Mouse (Mus musculus): ENCODE measurements around the gene Gm37240.

DNA sequence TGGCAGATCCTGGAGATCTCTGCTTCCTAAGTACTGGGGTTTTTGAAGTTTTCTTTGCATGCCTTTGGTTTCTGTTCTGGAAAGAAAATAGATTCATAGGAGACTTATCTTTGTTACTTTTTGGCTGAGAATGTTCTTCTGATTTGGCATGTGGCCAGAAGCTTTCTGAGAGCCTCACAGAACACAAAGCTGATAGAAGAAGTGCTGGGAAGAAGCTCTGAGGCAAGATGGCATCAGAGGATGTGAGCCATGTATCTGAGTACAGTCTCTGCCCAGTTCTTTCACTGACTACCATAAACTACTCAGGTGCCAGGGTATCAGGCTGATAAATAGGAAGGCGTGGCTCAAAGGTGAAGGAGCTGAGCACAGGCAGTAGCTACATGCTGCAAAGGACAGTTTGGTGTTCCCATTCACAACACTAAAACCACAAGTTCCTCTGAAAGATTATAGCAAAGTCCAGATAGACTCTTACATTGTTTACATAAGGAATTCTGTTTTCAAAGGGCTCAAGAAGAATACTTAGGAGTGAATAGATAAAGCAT is 1019.8 kb downstream of the Gm37240 start:
- TF ChIP-seq POLR2A (IDR thresholded peaks at IDR 0.05; ENCODE audit: borderline replicate concordance, low read depth, low read length) (no peak), CTCF (IDR thresholded peaks at IDR 0.05; ENCODE audit: low read depth, low read length) (no peak)

All from bone marrow macrophage, adult 2 months (primary cell).